Comparison of ENCODE assay signal across 1 mouse cellular context in genomic region chr16:17510143-17510542, GRCm38 (mm10).
TF ChIP-seq lines count a peak whose summit lies in the region.

No protein-coding gene starts in this region.

TF ChIP-seq in MEL, 35 proteins besides CTCF, POLR2A, EP300 and RAD21 (continued from another document):
- TF ChIP-seq GABPA (IDR thresholded peaks at IDR 0.05; ENCODE audit: low read depth, low read length) (no peak), MAFK (IDR thresholded peaks at IDR 0.05; ENCODE audit: borderline replicate concordance, low read depth, low read length) (no peak), JUND (IDR thresholded peaks at IDR 0.05; ENCODE audit: low read depth, low read length) (no peak), ETS1 (IDR thresholded peaks at IDR 0.05; ENCODE audit: low read depth, low read length) (no peak), CHD2 (IDR thresholded peaks at IDR 0.05; ENCODE audit: low read length) (no peak), BHLHE40 (IDR thresholded peaks at IDR 0.05; ENCODE audit: borderline replicate concordance, low read depth, low read length) (no peak)
TF ChIP-seq in MEL: peak in this region for 0.
